Comparison of ENCODE assay signal across 8 mouse cellular contexts in genomic region chr11:85831656-85832230, GRCm38 (mm10). TPM values are rescaled to one million over a fixed set of nuclear protein-coding genes. Genes with fewer than 3 reads are reported as not detected.
DNase-seq lines count a peak whose midpoint lies in the region; ATAC-seq lines count a peak whose summit lies in the region.

No protein-coding gene starts in this region.

- peak overlapping the region; percentile 84 for H3K4me2 ChIP-seq in intestine, embryonic 14.5 days (ENCODE audit: low read length)
- peak overlapping the region; percentile 60 for H3K4me2 ChIP-seq in midbrain, embryonic 14.5 days (ENCODE audit: low read length)

- peak overlapping the region; percentile 88 for H3K27ac ChIP-seq in intestine, embryonic 14.5 days (ENCODE audit: low read depth)
- H3K27ac ChIP-seq in midbrain, embryonic 14.5 days (replicated peaks; ENCODE audit: low read depth, low read length): no peak overlapping the region

- H3K27me3 ChIP-seq in intestine, embryonic 14.5 days (replicated peaks; ENCODE audit: control insufficient read depth, insufficient read depth, low read length): peaks cover 88% of the 10 kb centered on the region
- H3K27me3 ChIP-seq in midbrain, embryonic 14.5 days (ENCODE audit: control insufficient read depth, insufficient read depth, low read length): peaks cover 82% of the 10 kb centered on the region

- peak; percentile 0; the same call in 1 of the 2 replicates for ATAC-seq in intestine, embryonic 14.5 days (replicated peaks; ENCODE audit: low FRiP score, low TSS enrichment, low read depth)
- no peak for ATAC-seq in midbrain, embryonic 14.5 days (ENCODE audit: low FRiP score, low TSS enrichment)

- WGBS in intestine, embryonic 14.5 days: under 1% methylated on average over 33 of the region's 33 CpGs
- under 1% methylated on average over 33 of the region's 33 CpGs for WGBS in midbrain, embryonic 14.5 days

- DNase-seq in adrenal gland, postnatal 10 days: peak; percentile 46
- no peak for DNase-seq in adrenal gland, postnatal 4 days (ENCODE audit: low spot score in 2 of 2)
- peak; percentile 63 for DNase-seq in embryo, embryonic 10.5 days (ENCODE audit: low spot score)
- DNase-seq in intestine, embryonic 14.5 days (ENCODE audit: low spot score): peak; percentile 84
- peak; percentile 45 for DNase-seq in midbrain, embryonic 14.5 days
- no peak for DNase-seq in ovary, postnatal 10 days (ENCODE audit: low spot score)
- DNase-seq in frontal cortex, postnatal 14 days (ENCODE audit: low spot score in 2 of 2): no peak
- DNase-seq in frontal cortex, postnatal 25 days (ENCODE audit: low spot score in 2 of 2): no peak

- H3K4me3 ChIP-seq in intestine, embryonic 14.5 days (ENCODE audit: low read depth, low read length): peak overlapping the region; percentile 63
- peak overlapping the region; percentile 26 for H3K4me3 ChIP-seq in midbrain, embryonic 14.5 days (replicated peaks; ENCODE audit: low read depth, low read length)

- peaks cover 35% of the 10 kb centered on the region for H3K4me1 ChIP-seq in intestine, embryonic 14.5 days (replicated peaks; ENCODE audit: control insufficient read depth, insufficient read depth, low read length)
- H3K4me1 ChIP-seq in midbrain, embryonic 14.5 days (ENCODE audit: control insufficient read depth, insufficient read depth, low read length): peaks cover 20% of the 10 kb centered on the region; the same call in 1 of the 2 replicates

- no peaks in the 10 kb centered on the region for H3K9me3 ChIP-seq in intestine, embryonic 14.5 days (ENCODE audit: control insufficient read depth, low read length)
- H3K9me3 ChIP-seq in midbrain, embryonic 14.5 days (ENCODE audit: control insufficient read depth, low read length): no peaks in the 10 kb centered on the region

- peak overlapping the region; percentile 78 for H3K9ac ChIP-seq in intestine, embryonic 14.5 days (ENCODE audit: low read length)
- H3K9ac ChIP-seq in midbrain, embryonic 14.5 days (replicated peaks; ENCODE audit: low read length): no peak overlapping the region

- no peaks in the 10 kb centered on the region for H3K36me3 ChIP-seq in intestine, embryonic 14.5 days (ENCODE audit: control insufficient read depth, insufficient read depth, low read length)
- H3K36me3 ChIP-seq in midbrain, embryonic 14.5 days (ENCODE audit: control insufficient read depth, insufficient read depth, low read length): no peaks in the 10 kb centered on the region

RNA-seq across cellular contexts. Expression of gene Tbx2, which starts 0.6 kb away (rescaled TPM):
- total RNA-seq in adrenal gland, postnatal 10 days (2021): 10 to 100 TPM; 27.5 to 31.5 TPM
- 10 to 100 TPM; 63.3 TPM for total RNA-seq in adrenal gland, postnatal 4 days (2021)
- polyA plus RNA-seq in intestine, embryonic 14.5 days (2014; fragmentation: Nextera tagmentation; extraction: Ambion mirVana): 7.2 and 7.7 TPM in 2 replicates
- 0.69 and 0.83 TPM in 2 replicates for polyA plus RNA-seq in midbrain, embryonic 14.5 days (2014; fragmentation: Nextera tagmentation; extraction: Ambion mirVana)

RNA-seq across cellular contexts. Expression of gene Gm11444, which starts 18.4 kb away (rescaled TPM):
- not detected for total RNA-seq in adrenal gland, postnatal 10 days (2021)
- total RNA-seq in adrenal gland, postnatal 4 days (2021): not detected
- not detected in 2 replicates for polyA plus RNA-seq in intestine, embryonic 14.5 days (2014; fragmentation: Nextera tagmentation; extraction: Ambion mirVana)
- polyA plus RNA-seq in midbrain, embryonic 14.5 days (2014; fragmentation: Nextera tagmentation; extraction: Ambion mirVana): not detected in 2 replicates

RNA-seq across cellular contexts. Expression of gene Tbx4, which starts 54.5 kb away (rescaled TPM):
- total RNA-seq in adrenal gland, postnatal 10 days (2021): under 1 TPM in 1 of 2 experiments, not detected in 1; 0.12 TPM
- total RNA-seq in adrenal gland, postnatal 4 days (2021): not detected
- not detected in 2 replicates for polyA plus RNA-seq in intestine, embryonic 14.5 days (2014; fragmentation: Nextera tagmentation; extraction: Ambion mirVana)
- polyA plus RNA-seq in midbrain, embryonic 14.5 days (2014; fragmentation: Nextera tagmentation; extraction: Ambion mirVana): 0.21 and 0.22 TPM in 2 replicates

Comparison
In these comparisons a context has a peak if more than half of its experiments do, and no peak if none do; other contexts are left out.
1. DNase-seq: peak in adrenal gland, postnatal 10 days (single experiment), embryo, embryonic 10.5 days (single experiment), intestine, embryonic 14.5 days (single experiment) and midbrain, embryonic 14.5 days (single experiment); none in adrenal gland, postnatal 4 days (0 of 2), ovary, postnatal 10 days (single experiment), frontal cortex, postnatal 14 days (0 of 2) and frontal cortex, postnatal 25 days (0 of 2).